Mouse (Mus musculus): Measurements from ENCODE around the gene Zan.
"Not testable (repeated sequence)": the region's sequence is repeated elsewhere in the genome, so short reads cannot be mapped to it uniquely, and the experiment has no call there.

The Zan gene

DNA sequence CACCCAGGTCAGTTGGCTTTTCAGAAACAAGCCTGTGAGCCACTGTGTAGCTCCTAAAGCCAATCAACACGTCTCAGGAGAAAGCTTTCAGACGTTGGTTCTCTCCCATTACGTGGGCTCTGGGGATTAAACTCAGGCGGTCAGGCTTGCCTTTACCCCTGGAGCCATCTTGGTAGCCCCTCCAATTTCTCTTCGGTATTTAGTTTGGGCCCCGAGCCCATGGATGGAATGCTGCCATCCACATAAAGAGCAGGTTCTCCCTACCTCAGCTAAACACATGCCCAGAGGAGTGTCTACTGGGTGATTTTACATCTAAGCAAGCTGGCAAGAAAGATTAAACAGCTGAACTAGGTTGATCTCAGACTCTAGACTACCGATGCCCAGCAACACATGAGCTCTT is 23.3 kb upstream of the Zan start:
- no peak for DNase-seq

DNA sequence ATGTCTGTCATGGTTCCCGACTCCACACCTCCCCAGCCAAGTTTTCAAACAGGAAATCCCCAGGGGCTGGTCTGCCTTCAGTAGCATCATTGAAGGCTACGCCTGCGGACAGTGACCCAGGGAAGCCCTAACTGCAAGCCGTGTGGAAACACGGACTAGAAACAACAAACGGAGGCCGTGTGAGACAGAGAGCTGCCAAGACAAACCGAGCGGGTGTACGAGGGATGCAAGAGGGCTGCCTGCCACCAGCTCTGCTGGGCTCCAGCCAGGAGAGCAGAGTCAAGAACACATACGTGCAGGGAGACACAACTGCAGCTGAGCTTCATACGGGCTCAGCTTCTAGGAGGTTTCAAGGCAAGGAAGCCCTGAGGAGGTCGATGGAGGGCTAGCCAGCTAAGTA is 17.0 kb upstream of the Zan start:
- no peak for DNase-seq

DNA sequence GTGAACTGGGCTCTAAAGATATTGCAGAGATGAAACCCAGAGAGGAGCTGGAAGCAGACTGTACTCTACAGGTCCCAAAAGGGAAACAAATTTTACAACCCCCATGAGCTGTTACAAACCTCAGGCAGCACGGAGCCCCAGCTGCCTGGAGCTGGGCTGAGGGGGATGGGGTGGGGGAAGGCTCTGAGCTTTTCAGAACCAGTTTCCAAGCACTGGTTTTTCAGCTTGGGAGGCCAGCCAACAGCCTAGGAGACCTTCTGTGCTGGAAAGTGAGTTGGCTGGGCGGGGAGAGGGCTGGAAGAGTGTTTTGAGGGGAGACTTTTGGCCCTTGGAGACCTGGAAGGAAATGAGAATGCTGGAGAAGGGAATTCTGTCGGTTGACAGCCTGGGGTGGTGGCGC is 14.7 kb upstream of the Zan start:
- no peak for DNase-seq

DNA sequence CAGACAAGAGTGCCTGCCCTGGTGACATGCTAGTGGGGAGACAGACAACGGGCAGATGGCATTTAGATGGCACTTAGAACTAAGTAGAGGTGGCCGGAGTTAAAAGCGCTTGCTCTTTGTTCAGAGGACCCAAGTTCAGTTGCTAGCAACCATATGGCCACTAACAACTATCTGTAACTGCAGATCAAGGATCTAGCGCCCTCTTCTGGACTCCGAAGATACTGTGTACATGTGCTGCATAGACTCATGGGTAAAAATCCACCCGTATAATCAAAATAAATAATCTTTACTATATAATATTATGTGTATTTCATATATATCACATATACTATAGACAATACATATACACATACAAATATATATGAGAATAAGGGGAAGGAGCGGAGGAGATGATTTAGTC is 10.8 kb upstream of the Zan start:
- DNase-seq = no peak

DNA sequence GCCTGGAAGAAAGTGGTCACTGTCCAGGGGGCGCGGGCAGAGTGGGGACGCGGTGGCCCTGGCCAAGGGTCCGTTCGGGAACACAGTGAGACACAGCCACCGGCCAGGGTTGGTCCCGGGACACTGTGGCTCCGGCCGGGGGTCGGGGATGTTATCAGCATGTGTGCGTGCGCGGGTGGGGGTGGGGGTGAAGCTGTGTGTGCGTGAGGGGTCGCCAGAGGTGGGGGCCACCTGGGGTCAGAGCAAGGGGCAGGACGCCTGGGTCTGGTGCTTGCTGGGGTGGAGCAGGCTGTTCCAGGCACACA is 8.9 kb upstream of the Zan start:
- no peak for DNase-seq

DNA sequence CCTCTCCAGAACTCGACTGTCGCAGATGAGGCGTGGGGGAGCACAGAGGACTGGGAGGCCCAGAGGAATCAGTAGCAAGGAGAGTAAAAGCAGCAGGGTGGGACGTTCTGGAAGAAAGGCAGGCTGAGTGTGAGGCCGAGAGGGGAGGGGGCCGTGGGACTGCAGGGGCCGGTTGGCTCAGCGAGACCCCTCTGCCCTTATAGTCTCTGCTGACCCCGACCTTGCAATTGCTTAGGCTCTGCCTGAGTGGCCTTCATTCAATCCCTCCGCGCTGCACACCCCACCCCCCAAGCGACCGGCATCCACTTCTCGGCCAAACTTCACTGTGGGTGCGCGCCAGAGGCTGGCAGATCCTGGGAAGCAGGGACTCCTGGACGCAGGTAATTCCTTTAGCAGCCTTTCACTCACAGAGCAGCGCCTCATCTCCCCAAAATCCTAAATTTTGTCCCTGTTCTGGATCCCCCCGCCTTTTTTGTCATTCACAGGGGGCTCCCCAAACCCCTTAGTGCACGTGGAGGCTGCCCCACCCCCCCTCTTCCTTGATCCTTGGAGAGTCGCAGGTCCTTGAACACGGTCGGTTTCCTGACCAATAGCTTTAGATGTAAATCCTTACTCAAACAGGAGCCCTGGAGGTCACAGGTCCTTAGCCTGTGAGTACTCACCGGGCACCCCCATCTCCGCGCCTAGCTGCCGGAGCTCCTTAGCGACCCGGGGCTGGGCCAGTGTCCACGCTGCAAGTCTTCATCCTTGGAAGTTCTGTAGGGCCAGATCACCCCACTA is 8.4 kb upstream of the Zan start:
- no peak for DNase-seq

DNA sequence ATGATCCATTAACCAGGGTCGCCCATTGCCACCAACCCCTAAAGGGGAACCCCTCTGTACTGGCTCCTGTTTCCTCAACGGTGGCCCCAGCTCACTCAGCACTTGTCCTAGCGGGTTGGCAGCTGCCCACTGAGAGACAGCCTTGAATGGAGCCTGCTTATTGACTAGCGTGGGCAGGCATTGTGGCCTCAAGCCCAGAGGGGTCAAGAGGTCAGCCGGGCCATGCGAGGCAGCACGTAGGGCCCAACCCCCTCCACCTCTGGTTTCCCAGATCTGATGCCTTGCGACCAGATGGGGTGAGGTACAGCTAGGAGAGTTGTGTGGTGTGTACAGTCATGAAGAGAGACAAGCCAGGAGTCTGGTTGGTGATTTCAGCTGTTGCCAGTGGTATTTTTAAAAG is 5.0 kb upstream of the Zan start:
- no peak for DNase-seq

DNA sequence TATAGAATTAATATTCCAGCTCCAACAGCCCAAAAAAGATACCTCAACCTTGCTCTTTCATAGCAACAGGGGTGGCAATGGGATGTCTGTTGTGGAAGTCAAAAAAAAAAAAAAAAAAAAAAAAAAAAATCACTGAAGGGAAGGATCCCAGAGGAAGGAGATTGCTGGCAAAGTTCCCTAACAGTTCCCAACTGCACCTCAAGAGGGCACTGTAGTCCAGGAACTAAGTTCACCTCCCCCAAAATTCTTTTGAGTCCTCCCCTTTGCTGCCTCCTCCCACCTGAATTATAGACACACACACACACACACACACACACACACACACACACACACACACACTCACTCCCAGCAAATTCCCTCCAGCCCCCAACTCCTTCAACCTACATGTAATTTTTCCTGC is 4.3 kb upstream of the Zan start:
- peak; percentile 70 for DNase-seq

DNA sequence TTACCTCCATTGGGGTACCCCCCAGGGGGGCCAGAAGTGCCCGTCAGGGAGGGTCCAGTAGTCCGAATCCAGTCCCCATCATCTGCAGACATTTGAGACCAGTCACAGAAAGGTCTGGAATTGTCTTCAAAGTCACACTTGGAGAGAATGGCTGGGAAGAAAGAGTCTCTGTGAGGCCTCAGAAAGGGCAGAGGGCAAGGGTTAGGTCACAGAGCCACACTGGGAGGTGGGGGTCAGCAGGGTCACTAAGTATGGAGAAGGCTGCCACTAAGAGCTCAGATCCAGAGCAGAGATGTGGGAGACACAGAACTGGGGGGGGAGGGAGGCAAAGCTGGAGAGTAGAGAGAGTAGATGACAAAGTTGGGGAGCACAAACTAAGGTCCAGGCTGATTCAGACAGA is 2.5 kb downstream of the Zan start:
- no peak for DNase-seq

DNA sequence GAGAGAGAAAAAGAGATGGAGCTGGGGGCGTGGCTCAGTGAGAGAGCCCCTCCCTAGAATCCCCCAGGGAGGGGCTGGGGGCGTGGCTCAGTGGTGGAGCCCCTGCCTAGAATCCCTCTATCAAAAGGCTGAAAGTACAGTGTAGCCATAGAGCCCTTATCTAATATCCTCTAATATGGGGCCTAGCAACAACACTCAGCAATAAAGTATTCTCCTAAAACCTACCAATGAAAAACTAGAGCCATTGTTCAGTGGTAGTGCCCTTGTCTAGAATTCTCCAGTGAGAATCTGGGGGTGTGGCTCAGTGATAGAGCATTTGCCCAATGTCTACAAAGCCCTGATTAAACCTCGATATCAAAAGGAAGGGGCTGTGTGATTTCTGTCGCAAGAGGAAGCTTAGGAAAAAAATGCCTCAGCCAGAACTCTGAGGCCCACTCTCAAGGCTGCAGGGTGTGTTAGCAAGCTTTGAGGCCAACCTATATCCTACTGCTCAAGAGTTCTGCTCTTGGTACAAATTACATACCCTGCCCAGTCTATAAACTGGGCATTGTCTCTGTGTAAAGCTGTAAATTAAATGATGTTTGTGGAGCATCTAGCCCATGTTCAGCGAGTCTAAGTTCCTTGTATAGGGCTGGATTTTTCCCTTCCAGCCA is 4.5 kb downstream of the Zan start:
- DNase-seq = no peak

DNA sequence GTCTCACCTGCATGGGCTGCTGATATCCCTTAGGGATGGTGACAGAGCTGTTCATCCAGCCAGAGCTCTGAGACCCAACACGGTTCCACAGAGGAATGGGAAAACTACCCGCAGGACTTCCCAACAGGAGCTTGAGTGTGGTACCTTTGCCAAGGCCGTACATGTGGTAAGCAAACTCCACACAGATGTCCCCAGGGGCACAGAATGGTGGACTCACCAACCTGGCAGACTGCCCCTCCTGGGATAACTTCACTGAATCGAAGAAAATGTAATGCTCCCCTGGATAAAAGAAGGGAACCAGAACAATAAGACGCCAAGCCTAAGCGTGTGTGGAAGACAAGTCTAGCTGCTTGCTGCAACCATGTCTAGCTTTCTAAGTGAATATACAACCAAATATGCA is 9.9 kb downstream of the Zan start:
- DNase-seq = no peak

DNA sequence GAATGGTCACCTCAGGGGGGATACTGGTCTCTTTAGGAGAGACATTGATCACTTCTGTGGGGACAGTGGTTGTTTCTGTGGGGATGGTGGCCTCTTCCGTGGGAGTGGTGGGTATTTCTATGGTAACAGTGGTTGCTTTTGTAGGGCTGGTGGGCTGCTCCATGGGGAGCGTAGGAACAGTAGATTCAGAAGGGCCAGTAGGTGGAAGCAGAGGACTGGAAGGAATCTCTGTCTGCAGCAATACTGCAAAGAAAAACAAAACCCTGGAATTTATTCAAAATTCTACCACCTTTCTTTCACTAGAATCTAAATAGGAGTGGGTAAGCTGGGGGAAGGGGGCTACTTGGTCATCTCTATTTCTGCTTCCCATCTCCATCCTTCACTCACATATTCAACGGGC is 11.8 kb downstream of the Zan start:
- DNase-seq = no peak

DNA sequence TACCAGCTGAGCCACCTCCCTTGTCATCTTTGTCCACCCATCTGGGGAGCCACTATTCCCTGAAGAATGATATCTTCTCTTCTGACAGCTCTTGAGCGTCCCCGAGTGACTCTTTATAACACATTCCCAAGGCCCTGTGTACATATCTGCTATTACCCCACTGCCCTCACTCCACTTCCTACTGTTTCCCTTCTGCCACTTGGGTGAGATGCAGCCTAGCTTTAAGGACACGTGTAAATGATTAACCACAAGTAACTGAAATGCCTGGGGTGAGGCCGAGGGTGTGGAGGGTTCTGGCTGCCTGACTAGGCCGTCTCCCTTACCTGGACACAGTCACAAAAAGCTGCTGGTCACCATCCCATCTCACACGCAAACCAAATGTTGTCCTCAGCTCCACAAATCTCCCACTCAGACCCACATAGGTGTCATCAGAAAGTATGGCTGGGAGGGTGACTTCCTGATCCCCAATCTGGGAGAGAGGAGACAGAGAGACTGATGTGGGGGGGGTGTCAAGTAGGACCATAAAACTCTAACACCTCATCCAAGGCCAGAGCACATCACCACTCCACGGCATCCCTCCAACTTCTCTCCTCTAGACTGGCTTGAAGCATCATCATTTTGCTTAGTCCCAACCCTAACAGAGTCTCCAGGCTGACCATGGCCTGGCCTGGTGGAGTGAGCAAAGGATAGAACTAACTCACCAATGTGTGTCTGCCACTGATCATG is 20.8 kb downstream of the Zan start:
- no peak for DNase-seq

DNA sequence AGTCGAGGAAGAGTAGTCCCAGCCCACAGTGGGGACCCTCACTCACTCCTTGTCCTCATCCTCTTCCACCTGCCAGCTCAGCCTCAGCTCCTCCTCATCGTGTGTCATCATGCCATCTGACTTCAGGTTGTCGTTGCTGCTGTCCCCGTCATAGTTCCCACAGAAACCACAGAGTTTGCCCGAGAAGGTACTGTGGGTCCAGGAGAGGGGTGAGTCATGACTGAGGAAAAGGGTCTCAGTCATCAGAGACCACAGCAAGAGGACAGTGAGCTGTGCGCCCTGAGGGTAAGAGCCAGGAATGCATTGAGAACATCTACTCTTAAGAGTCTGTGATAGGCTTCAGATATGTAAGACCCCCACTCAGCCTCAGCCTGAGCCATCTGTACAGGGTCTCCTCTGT is 21.7 kb downstream of the Zan start:
- no peak for DNase-seq

DNA sequence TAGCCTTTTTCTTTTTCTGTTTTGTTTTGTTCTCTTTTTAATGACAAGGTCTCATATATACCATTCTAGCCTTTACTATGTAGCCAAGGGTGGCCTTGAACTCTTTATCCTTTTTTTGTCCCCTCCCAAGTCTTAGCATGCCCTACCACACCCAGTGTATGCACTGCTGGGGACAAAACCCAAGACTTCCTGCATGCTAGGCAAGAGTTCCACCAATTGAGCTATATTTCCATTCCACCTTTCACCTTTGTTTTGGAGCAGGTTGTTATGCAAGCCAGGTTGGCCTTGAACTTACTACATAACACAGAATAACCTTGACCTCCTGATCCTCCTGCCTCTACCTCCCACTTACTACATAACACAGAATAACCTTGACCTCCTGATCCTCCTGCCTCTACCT is 31.3 kb downstream of the Zan start:
- no peak for DNase-seq

DNA sequence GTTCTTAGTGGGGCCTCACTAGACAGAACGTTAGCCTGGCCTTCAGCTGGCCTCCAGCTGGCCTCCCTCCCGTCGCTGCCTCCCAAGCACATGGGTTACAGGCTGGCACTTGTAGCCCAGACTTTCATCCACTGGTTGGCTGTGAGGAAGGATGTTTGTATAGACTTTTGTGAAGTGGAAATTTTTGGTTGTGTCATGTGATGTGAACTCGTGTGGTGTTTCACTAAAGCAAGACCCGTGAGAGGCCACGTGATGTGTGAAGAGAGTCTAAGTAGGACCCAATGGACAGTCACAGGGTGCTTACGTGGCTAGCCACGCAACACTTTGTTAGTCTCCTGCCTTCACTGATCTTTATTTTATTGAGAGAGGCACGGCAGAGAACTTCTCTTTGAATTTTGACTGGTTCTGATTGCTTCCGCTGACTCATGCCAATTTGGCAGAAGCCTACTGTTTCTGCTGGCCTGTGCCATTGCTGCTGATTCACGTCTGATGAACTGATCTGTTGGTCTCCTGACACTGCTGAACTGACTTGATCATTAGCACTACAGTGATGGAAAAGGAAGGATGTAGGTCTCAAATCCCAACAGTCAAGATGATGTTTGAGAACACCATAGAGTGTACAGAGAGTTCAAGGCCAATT is 36.5 kb downstream of the Zan start:
- DNase-seq = no peak

DNA sequence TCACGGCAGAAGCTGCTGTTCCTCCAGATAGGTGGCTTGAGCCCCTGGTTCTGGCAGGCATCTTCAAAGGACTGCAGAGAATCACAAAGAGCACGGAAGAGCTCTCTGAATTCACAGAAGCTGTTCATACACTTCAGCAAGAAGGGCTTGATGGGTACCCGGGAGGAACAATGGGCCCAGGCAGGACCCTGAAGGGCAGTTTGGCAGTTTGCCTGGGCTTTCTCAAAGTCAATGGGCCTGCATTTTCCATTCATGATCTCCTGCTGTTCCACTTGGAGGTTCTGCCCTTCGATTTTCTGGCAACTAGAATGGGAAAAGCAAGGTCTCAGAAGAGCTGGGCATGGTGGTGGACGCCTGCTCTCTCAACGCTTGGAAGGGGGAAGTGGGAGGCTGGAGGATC is 43.0 kb downstream of the Zan start:
- no peak for DNase-seq

DNA sequence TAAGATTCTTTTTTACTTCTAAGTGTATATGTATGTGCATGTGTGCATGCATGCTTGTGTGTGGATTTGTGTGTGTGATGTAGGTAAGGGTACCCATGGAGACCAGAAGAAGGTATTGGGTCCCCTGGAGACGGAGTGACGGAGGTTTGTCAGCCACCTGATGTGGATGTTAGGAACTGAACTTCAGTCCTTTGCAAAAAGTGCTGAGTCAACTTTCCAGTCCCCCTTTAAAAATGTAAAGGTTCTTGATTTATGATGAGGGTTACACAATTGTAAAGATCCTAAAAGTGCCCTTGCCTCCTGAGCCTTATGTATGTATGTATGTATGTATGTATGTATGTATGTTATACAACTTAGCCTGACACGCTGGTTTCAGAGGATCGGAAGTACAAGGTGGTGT is 46.5 kb downstream of the Zan start:
- DNase-seq = not testable (repeated sequence)

DNA sequence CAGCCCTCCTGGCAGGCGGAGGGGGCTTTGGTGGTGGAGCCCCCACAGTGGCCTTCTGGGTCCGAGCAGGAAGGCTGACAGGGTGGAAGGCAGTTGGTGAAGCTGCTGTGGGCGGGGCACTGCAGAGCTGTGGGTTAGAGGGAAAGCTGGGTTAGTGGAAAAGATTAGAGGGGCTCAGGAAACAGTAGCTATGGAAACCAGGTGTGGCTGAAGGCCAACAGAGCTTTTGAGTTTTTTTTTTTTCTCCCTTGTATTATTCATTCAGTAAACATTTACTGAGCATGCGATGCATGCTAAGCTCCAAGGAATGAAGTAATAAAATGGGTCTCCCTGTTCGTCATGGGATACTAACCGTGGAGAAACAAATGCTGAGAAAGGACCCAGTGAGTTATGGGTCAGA is 51.2 kb downstream of the Zan start:
- no peak for DNase-seq

DNA sequence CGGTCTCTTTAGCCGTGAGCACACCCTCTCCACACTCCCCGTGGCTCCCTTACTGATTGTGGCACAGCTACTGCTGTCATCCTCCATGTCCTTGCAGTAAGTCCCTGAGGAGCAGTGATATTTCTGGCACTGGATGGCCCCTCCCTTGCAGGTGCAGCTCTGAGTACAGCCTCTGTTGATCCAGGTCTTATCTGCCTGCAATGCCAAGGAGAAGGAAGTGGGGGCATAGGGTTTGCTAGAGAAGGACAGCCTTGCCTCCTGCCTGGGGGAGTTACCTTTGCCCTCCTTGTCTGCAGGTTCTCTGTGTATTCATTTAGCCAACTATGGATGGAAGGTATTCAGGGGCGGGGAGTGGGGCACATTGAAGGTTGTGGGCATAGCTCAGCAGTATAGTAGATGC is 57.0 kb downstream of the Zan start:
- DNase-seq = no peak

DNA sequence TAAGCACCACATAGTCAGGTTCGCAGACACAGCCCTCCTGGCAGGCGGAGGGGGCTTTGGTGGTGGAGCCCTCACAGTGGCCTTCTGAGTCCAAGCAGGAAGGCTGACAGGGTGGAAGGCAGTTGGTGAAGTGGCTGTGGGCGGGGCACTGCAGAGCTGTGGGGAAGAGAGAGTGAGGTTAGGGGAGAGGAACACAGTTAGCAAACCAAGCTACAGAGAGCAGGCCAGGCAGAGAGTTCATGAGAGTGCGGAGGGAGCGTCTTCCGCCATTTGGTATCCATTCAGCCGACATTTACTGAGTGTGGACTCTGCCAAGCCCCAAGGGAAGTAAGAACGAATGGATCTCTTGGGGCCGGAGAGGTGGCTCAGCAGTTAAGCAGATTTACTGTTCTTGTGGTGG is 57.8 kb downstream of the Zan start:
- DNase-seq = no peak

DNA sequence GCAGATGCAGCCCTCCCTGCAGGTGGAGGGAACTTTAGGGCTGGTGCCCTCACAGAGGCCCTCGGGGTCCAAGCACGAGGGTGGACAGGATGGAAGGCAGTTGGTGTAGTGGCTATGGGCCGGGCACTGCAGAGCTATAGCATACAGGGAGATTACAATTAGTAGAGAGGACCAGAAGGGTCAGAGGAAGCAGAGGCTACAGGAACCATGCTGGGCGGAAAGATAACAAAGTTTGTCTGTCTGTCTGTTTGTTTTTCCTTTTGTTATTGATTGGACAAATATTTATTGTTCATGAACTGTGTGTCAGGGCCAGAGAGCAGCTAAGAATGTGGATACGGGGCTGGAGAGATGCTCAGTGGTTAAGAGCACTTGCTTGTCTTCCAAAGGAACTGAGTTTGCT is 62.6 kb downstream of the Zan start:
- no peak for DNase-seq

DNA sequence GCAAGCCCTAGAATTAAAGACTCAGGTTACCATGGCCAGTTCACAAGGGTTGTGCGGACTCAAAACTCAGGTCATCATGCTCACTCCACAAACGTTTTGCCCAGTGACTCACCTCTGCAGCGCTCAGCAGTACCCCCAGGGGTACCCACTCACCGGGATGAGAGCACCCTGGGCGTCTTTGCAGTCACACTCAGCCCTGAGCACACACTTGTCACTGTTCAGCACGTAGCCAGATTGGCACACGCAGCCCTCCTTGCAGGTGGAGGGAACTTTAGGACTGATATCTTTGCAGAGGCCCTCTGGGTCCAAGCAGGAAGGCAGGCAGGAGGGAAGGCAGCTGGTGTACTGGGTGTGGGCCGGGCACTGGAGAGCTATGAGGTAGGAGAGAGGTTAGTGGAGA is 65.6 kb downstream of the Zan start:
- no peak for DNase-seq

DNA sequence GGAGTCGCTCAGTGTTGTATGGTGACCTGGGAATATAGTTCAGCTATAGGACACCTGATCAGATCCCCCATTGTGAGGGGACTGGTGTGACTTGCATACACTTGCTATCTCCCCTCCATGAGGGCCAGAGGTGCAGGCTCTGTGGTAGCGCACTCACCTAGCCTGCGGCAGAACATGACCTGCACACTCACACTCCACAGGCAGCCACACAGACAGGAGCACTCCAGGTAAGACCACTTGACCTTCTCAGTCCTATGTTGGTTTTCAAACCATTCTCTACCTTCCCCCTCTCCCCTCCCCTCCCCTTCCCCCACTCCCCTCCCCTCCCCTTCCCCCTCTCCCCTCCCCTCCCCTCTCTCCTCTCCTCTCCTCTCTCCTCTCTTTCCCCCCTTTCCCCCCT is 66.3 kb downstream of the Zan start:
- DNase-seq = no peak

All from right cerebral cortex, adult 18-20 months (tissue).